Mouse (Mus musculus) myocyte (in vitro differentiated cells): ENCODE results near the gene Tuba3a.

ENCODE experiments used
- CEBPB ChIP-seq: IDR thresholded peaks from 2 replicates; pipeline ENCODE4 v1.6.1; 2011; ENCODE audit warnings: mild to moderate bottlenecking, moderate library complexity; ENCODE audit not compliant: poor library complexity, insufficient read depth, severe bottlenecking
- MYOD1 ChIP-seq, 3 experiments: IDR thresholded peaks; one replicate each; pipeline ENCODE4 v1.6.1; 2011; ENCODE audit warnings: control low read depth in 2 of 3, low read depth in 2 of 3, mild to moderate bottlenecking in 2 of 3, moderate library complexity in 1 of 3; ENCODE audit not compliant: insufficient read length in 2 of 3, control insufficient read depth in 1 of 3
- POLR2A ChIP-seq: IDR thresholded peaks from one replicate; pipeline ENCODE4 v1.6.1; 2011; ENCODE audit warnings: low read depth, mild to moderate bottlenecking, control low read depth, moderate library complexity; ENCODE audit not compliant: insufficient read length
- TCF12 ChIP-seq: IDR thresholded peaks from one replicate; pipeline ENCODE4 v1.6.1; 2011; ENCODE audit warnings: mild to moderate bottlenecking, control low read depth; ENCODE audit not compliant: poor library complexity, insufficient read depth, severe bottlenecking
- TCF3 ChIP-seq: IDR thresholded peaks from one replicate; pipeline ENCODE4 v1.6.1; 2011; ENCODE audit warnings: low read depth, control low read depth; ENCODE audit not compliant: insufficient read length

GRCm38 (mm10) chr6:125317077-125317476, 31.2 kb upstream of the Tuba3a start:
- no peak for TF ChIP-seq MYOD1 (IDR thresholded peaks at IDR 0.05; ENCODE audit: control insufficient read depth in 1 of 3, insufficient read length in 2 of 3, low read depth in 2 of 3)
- TF ChIP-seq POLR2A = no peak
- TF ChIP-seq TCF12 = no peak
- no peak for TF ChIP-seq CEBPB
- TF ChIP-seq TCF3 = no peak
